Mouse (Mus musculus): ENCODE results near the gene 4930467E23Rik. TPM values are rescaled to one million over a fixed set of nuclear protein-coding genes. Genes with fewer than 3 reads are reported as not detected.
"Not testable (repeated sequence)": the region's sequence is repeated elsewhere in the genome, so short reads cannot be mapped to it uniquely, and the experiment has no call there.

4930467E23Rik gene
- not detected in 2 replicates for polyA plus RNA-seq (2014; fragmentation: Nextera tagmentation; extraction: Ambion mirVana)

DNA sequence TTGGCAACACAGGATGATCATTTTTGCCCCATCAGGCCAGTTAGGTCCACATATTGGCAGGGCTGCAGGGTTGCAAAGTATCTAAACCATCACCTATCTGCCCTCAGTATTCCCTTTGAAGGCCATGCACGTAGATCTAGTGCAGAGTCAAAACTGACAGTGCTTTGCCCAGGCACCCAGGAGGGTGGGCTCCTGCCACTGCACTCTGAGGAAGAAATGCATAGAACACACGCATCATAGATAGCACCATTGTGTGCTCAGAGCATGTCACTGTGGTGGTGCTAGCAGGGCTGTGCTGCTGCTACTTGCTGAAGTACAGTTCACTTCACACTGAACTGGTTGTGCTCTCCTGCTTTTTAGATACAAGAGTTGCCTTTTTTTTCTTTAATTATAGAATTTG lies at the start of gene 4930467E23Rik:
Gene 4930467E23Rik, plus strand, starts transcription at position 301 of the 400 bp plus-strand sequence.
- not testable (repeated sequence) for H3K4me3 ChIP-seq (replicated peaks; ENCODE audit: low read length); H3K9me3 ChIP-seq (ENCODE audit: control insufficient read depth, low read length); H3K9ac ChIP-seq; H3K36me3 ChIP-seq (replicated peaks; ENCODE audit: control insufficient read depth, insufficient read depth); H3K4me2 ChIP-seq (replicated peaks); H3K27me3 ChIP-seq (ENCODE audit: control insufficient read depth, insufficient read depth, low read length); H3K4me1 ChIP-seq (replicated peaks; ENCODE audit: control insufficient read depth, insufficient read depth, low read length); ATAC-seq (ENCODE audit: low FRiP score); H3K27ac ChIP-seq; DNase-seq (ENCODE audit: low spot score)
- WGBS, result no CpG with 5 or more reads among the region's 2 CpGs

- not testable (repeated sequence) for H3K27me3 ChIP-seq (ENCODE audit: control insufficient read depth, insufficient read depth, low read length); DNase-seq (ENCODE audit: low spot score); H3K9me3 ChIP-seq (ENCODE audit: control insufficient read depth, low read length); H3K4me2 ChIP-seq (replicated peaks); H3K36me3 ChIP-seq (replicated peaks; ENCODE audit: control insufficient read depth, insufficient read depth); H3K4me3 ChIP-seq (replicated peaks; ENCODE audit: low read length); ATAC-seq (ENCODE audit: low FRiP score); H3K9ac ChIP-seq; H3K4me1 ChIP-seq (replicated peaks; ENCODE audit: control insufficient read depth, insufficient read depth, low read length); H3K27ac ChIP-seq
- WGBS, result 43% methylated on average over 1 of the region's 3 CpGs
Observed at GRCm38 (mm10) chr8:19682311-19682710, 47.1 kb upstream of the 4930467E23Rik start.

GRCm38 (mm10) chr8:19685476-19685875 lies 43.9 kb upstream of the 4930467E23Rik start:
- H3K27me3 ChIP-seq (ENCODE audit: control insufficient read depth, insufficient read depth, low read length); DNase-seq (ENCODE audit: low spot score); H3K4me2 ChIP-seq (replicated peaks); H3K9me3 ChIP-seq (ENCODE audit: control insufficient read depth, low read length); H3K4me3 ChIP-seq (replicated peaks; ENCODE audit: low read length); H3K9ac ChIP-seq; H3K27ac ChIP-seq; H3K36me3 ChIP-seq (replicated peaks; ENCODE audit: control insufficient read depth, insufficient read depth); H3K4me1 ChIP-seq (replicated peaks; ENCODE audit: control insufficient read depth, insufficient read depth, low read length); ATAC-seq (ENCODE audit: low FRiP score): not testable (repeated sequence)
- WGBS, result 84% methylated on average over 3 of the region's 3 CpGs

GRCm38 (mm10) chr8:19688802-19689525 lies 40.4 kb upstream of the 4930467E23Rik start:
- H3K4me2 ChIP-seq (replicated peaks); ATAC-seq (ENCODE audit: low FRiP score); H3K4me3 ChIP-seq (replicated peaks; ENCODE audit: low read length); H3K27me3 ChIP-seq (ENCODE audit: control insufficient read depth, insufficient read depth, low read length); DNase-seq (ENCODE audit: low spot score); H3K27ac ChIP-seq; H3K9ac ChIP-seq; H3K4me1 ChIP-seq (replicated peaks; ENCODE audit: control insufficient read depth, insufficient read depth, low read length); H3K9me3 ChIP-seq (ENCODE audit: control insufficient read depth, low read length); H3K36me3 ChIP-seq (replicated peaks; ENCODE audit: control insufficient read depth, insufficient read depth): not testable (repeated sequence)
- WGBS, result 80% methylated on average over 6 of the region's 6 CpGs

DNA sequence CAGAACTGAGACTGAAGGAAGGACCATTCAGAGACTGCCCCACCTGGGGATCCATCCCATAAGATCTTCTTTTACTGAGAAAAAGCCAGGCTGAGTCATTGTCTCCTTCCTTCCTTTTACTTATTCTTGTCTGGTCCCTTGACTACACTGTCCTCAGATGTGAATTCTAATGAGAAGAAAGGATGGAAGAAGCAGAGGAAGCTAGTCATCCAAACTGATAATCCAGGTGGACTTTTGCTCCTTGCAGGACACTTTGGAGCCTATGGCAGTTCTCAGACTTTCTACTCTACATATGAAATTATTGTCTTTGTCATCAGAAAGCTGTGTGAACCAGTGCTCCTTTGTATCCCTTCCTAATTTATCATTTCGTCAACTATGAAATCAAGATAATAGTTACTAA lies 39.6 kb upstream of the 4930467E23Rik start:
- H3K4me3 ChIP-seq (replicated peaks; ENCODE audit: low read length); H3K36me3 ChIP-seq (replicated peaks; ENCODE audit: control insufficient read depth, insufficient read depth); ATAC-seq (ENCODE audit: low FRiP score); H3K4me2 ChIP-seq (replicated peaks); H3K27me3 ChIP-seq (ENCODE audit: control insufficient read depth, insufficient read depth, low read length); DNase-seq (ENCODE audit: low spot score); H3K27ac ChIP-seq; H3K4me1 ChIP-seq (replicated peaks; ENCODE audit: control insufficient read depth, insufficient read depth, low read length); H3K9me3 ChIP-seq (ENCODE audit: control insufficient read depth, low read length); H3K9ac ChIP-seq: not testable (repeated sequence)
- WGBS, result 86% methylated on average over 1 of the region's 1 CpGs

GRCm38 (mm10) chr8:19691421-19691820 lies 38.0 kb upstream of the 4930467E23Rik start:
- not testable (repeated sequence) for DNase-seq (ENCODE audit: low spot score); H3K9me3 ChIP-seq (ENCODE audit: control insufficient read depth, low read length); ATAC-seq (ENCODE audit: low FRiP score); H3K27ac ChIP-seq; H3K4me3 ChIP-seq (replicated peaks; ENCODE audit: low read length); H3K4me2 ChIP-seq (replicated peaks); H3K27me3 ChIP-seq (ENCODE audit: control insufficient read depth, insufficient read depth, low read length); H3K9ac ChIP-seq; H3K4me1 ChIP-seq (replicated peaks; ENCODE audit: control insufficient read depth, insufficient read depth, low read length); H3K36me3 ChIP-seq (replicated peaks; ENCODE audit: control insufficient read depth, insufficient read depth)
- 81% methylated on average over 6 of the region's 6 CpGs for WGBS

DNA sequence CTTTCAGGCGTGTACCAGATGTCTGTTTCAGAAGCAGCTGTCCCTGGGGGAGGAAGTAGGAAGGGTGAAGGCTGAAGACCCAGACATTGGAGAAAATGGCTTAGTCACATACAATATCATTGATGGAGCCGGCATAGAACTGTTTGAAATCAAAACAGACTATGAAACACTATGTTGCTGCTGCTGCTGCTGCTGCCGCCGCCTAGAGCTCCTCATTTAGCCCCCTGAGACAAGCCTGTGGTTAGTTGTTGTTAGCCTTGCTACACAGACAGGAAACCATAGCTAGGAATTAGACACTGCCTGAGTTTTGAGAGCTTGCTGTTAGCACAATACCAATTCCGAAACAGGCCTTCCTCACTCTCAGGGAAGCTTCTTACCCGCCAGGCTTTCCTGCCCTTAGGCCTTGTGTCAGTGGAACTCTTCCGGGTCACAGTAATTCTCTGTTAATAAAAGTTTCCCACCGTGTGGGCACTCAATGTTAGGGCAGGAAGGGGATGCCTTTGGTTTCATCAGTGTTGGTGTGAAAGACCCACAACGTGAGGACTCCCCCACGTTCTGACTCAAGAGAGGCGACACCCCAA lies 31.8 kb upstream of the 4930467E23Rik start:
- H3K9me3 ChIP-seq (ENCODE audit: control insufficient read depth, low read length); H3K36me3 ChIP-seq (replicated peaks; ENCODE audit: control insufficient read depth, insufficient read depth); H3K4me3 ChIP-seq (replicated peaks; ENCODE audit: low read length); H3K4me2 ChIP-seq (replicated peaks); ATAC-seq (ENCODE audit: low FRiP score); H3K9ac ChIP-seq; H3K4me1 ChIP-seq (replicated peaks; ENCODE audit: control insufficient read depth, insufficient read depth, low read length); H3K27ac ChIP-seq; H3K27me3 ChIP-seq (ENCODE audit: control insufficient read depth, insufficient read depth, low read length); DNase-seq (ENCODE audit: low spot score): not testable (repeated sequence)
- 84% methylated on average over 10 of the region's 11 CpGs for whole genome bisulfite sequencing

DNA sequence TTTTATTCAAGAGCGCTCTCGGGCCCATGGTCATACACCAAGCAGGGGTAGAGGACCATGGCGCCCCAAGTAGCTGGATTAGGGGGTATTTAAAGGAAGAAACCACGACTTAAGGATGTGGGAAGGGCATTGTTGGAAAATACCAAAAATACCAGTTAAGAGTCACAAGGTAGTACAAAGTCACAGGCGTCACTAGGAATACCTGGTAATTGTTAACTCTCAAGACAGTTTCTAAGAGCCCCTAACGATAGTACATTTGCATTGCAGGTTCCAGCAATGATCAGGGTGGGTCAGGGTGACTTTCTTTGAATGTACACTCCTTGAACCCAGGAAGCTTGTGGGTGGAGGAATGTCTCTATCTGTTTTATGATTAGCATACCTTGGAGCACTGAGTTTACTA lies 31.3 kb upstream of the 4930467E23Rik start:
- H3K4me2 ChIP-seq (replicated peaks); H3K4me3 ChIP-seq (replicated peaks; ENCODE audit: low read length); H3K27me3 ChIP-seq (ENCODE audit: control insufficient read depth, insufficient read depth, low read length); DNase-seq (ENCODE audit: low spot score); H3K27ac ChIP-seq; H3K36me3 ChIP-seq (replicated peaks; ENCODE audit: control insufficient read depth, insufficient read depth); H3K4me1 ChIP-seq (replicated peaks; ENCODE audit: control insufficient read depth, insufficient read depth, low read length); ATAC-seq (ENCODE audit: low FRiP score); H3K9ac ChIP-seq; H3K9me3 ChIP-seq (ENCODE audit: control insufficient read depth, low read length): not testable (repeated sequence)
- WGBS, result 79% methylated on average over 6 of the region's 6 CpGs

DNA sequence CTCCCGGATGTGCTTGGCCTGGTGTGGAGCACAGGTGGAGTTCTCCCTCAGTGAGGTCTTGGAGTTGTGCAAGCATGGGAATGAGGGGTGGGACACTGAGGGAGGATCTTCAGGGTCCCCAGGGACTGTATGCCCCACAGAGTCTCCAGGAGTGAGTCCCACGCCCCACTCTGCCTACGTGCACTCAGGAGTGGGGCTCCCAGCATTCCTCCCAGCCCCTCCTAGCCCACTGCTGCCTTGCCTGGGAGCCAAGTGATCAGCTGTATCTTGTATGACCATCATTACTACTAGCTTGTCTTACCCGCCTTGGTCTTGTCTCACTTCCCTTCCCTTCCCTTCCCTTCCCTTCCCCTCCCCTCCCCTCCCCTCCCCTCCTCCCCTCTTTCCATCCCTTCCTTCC lies 30.7 kb upstream of the 4930467E23Rik start:
- H3K4me1 ChIP-seq (replicated peaks; ENCODE audit: control insufficient read depth, insufficient read depth, low read length); H3K9ac ChIP-seq; H3K4me3 ChIP-seq (replicated peaks; ENCODE audit: low read length); ATAC-seq (ENCODE audit: low FRiP score); H3K9me3 ChIP-seq (ENCODE audit: control insufficient read depth, low read length); H3K27ac ChIP-seq; H3K4me2 ChIP-seq (replicated peaks); H3K36me3 ChIP-seq (replicated peaks; ENCODE audit: control insufficient read depth, insufficient read depth); DNase-seq (ENCODE audit: low spot score); H3K27me3 ChIP-seq (ENCODE audit: control insufficient read depth, insufficient read depth, low read length): not testable (repeated sequence)
- 85% methylated on average over 4 of the region's 4 CpGs for WGBS
